Mouse (Mus musculus): ENCODE results near the gene Eif4g3. TPM values are rescaled to one million over a fixed set of nuclear protein-coding genes. Genes with fewer than 3 reads are reported as not detected.

Eif4g3 gene
- polyA plus RNA-seq, 1 experiment from 2014 or later, result 25.1 TPM

GRCm38 (mm10) chr4:137993291-137993758 is 503 bp downstream of the Eif4g3 start:
- peak; percentile 97 for ATAC-seq
- Histone ChIP-seq H3K4me2 (replicated peaks) (peak overlapping the region; percentile 76), H3K27ac (peak overlapping the region; percentile 87), H3K36me3 (peaks cover 5% of the 10 kb centered on the region), H3K4me1 (replicated peaks) (peaks cover 23% of the 10 kb centered on the region), H3K9ac (peak overlapping the region; percentile 95), H3K4me3 (replicated peaks) (peak overlapping the region; percentile 93), H3K9me3 (no peaks in the 10 kb centered on the region), H3K27me3 (replicated peaks) (peaks cover 3% of the 10 kb centered on the region; the same call in 1 of the 2 replicates)
- WGBS, result under 1% methylated on average over 55 of the region's 59 CpGs

DNA sequence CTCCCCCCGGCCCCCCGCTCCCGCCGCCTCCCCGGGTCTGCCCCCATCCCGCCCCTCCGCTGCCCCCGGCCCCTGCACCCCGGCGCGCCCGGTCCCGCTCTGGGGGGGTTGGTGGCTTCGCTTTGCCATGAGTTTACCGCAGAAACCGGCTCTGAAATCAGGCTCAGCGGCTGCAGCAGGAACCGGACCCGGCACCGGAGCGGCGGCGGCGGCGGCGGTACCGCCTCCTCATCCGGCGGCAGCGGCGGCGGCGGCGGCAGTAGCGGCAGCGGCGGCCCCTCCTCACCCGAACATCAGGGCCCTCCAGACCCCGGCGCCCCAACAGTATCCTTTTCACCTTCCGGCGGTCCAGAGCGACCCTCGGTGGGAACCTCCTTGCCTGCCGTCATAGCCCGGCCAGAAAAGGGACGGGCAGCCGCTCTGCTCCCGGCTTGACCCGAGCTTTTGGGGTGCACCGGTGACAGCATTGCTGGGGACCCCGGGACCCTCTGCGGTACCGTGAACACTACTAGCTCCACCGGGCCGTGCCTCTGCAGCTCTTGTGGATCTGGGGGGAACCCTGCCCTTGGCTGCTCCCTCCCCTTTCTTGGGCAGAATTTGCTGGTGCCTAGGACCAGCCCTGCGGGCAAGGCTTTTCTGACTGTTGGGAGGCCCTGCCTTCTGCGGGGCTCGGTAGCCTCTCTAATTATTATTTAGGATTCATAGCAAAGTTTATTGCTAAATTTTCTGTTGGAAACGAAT is 1.2 kb downstream of the Eif4g3 start:
- peak overlapping the region; percentile 95 for H3K9ac ChIP-seq
- under 1% methylated on average over 49 of the region's 60 CpGs for WGBS
- no peaks in the 10 kb centered on the region for H3K9me3 ChIP-seq
- peak overlapping the region; percentile 93 for H3K4me3 ChIP-seq (replicated peaks)
- peaks cover 3% of the 10 kb centered on the region; the same call in 1 of the 2 replicates for H3K27me3 ChIP-seq (replicated peaks)
- H3K4me2 ChIP-seq (replicated peaks), result peak overlapping the region; percentile 76
- peak; percentile 43 for ATAC-seq
- H3K27ac ChIP-seq, result peak overlapping the region; percentile 87
- peaks cover 23% of the 10 kb centered on the region for H3K4me1 ChIP-seq (replicated peaks)
- H3K36me3 ChIP-seq, result peaks cover 12% of the 10 kb centered on the region

DNA sequence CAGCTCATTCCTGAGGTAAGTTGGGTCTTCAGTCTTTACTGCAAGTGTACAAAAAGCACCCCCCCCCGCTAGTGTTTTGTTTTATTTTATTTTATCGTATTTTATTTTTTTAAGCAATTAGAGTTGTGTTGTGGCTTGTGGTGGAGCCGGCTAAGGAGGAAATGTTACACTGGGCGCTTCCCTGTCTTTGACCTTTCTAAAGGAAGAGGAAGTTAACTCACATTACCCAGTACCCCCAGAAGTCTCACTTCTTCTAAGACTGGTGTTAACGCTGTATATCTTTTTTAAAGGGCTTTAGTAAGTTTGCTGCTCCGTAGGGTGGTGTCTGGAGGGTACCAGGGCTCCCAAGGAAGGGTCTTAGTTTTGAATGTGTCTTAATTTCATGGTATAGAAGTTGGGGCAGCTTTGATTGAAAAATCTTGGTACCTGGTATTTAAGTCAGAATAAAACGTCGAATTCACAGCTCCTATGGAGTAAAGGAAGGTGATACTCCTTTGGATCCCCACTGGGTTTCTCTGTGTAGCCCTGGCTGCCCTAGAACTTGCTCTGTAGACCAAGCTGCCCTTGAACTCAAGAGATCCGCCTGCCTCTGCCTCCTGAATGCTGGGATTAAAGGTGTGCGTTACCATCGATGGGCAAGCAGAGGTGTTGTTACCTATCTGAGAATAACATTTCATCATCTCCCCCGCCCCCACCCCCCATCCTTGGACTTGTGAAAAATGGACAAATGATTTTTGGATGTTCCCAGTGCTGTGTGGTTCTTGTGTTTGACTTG is 1.9 kb downstream of the Eif4g3 start:
- peaks cover 3% of the 10 kb centered on the region; the same call in 1 of the 2 replicates for H3K27me3 ChIP-seq (replicated peaks)
- peaks cover 23% of the 10 kb centered on the region for H3K4me1 ChIP-seq (replicated peaks)
- no peaks in the 10 kb centered on the region for H3K9me3 ChIP-seq
- peaks cover 18% of the 10 kb centered on the region for H3K36me3 ChIP-seq
- peak overlapping the region; percentile 95 for H3K9ac ChIP-seq
- 41% methylated on average over 12 of the region's 12 CpGs for WGBS
- H3K27ac ChIP-seq, result peak overlapping the region; percentile 87
- peak overlapping the region; percentile 93 for H3K4me3 ChIP-seq (replicated peaks)
- peak overlapping the region; percentile 76 for H3K4me2 ChIP-seq (replicated peaks)
- ATAC-seq, result no peak

- H3K4me1 ChIP-seq (replicated peaks), result peaks cover 26% of the 10 kb centered on the region
- peak overlapping the region; percentile 93; the same call in 1 of the 2 replicates for H3K4me3 ChIP-seq (replicated peaks)
- H3K9me3 ChIP-seq, result no peaks in the 10 kb centered on the region
- 0 out of 2 replicates have a peak overlapping the region, but pooled peaks have one; percentile 95 for H3K9ac ChIP-seq
- H3K27ac ChIP-seq, result no peak overlapping the region
- peaks cover 3% of the 10 kb centered on the region; the same call in 1 of the 2 replicates for H3K27me3 ChIP-seq (replicated peaks)
- peak overlapping the region; percentile 76 for H3K4me2 ChIP-seq (replicated peaks)
- no peak for ATAC-seq
- WGBS, result 73% methylated on average over 12 of the region's 12 CpGs
- peaks cover 18% of the 10 kb centered on the region for H3K36me3 ChIP-seq
Measured at GRCm38 (mm10) chr4:137995399-137995798, 2.6 kb downstream of the Eif4g3 start.

GRCm38 (mm10) chr4:137998232-137998631 is 5.4 kb downstream of the Eif4g3 start:
- Histone ChIP-seq H3K4me1 (replicated peaks) (peaks cover 25% of the 10 kb centered on the region), H3K9me3 (no peaks in the 10 kb centered on the region), H3K4me2 (replicated peaks) (no peak overlapping the region), H3K9ac (no peak overlapping the region), H3K36me3 (peaks cover 18% of the 10 kb centered on the region), H3K4me3 (replicated peaks) (no peak overlapping the region), H3K27ac (no peak overlapping the region), H3K27me3 (replicated peaks) (no peaks in the 10 kb centered on the region)
- WGBS, result 72% methylated on average over 4 of the region's 4 CpGs
- no peak for ATAC-seq

DNA sequence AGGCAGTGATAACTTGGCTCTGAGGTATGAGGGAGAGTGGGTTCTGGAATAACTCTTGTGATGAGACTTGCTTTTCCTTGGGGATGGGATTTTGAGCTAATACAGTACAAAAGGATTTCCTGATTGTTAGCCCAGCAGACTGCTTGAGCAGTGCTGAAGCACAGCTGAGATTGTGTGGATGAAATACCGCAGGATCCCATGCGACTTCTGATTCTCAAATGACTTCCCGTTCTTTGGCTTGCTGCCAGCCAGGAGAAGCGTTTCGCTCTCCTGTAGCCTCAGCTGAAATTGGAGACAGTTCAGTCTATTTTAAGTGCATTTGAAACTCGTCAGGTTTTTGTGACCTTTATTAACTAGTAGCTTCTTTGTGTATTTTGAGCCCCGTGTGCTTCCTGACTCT is 7.9 kb downstream of the Eif4g3 start:
- Histone ChIP-seq H3K9ac (no peak overlapping the region), H3K27ac (0 out of 2 replicates have a peak overlapping the region, but pooled peaks have one; percentile 34), H3K9me3 (no peaks in the 10 kb centered on the region), H3K4me1 (replicated peaks) (peaks cover 18% of the 10 kb centered on the region), H3K36me3 (peaks cover 22% of the 10 kb centered on the region), H3K4me2 (replicated peaks) (no peak overlapping the region), H3K4me3 (replicated peaks) (no peak overlapping the region), H3K27me3 (replicated peaks) (no peaks in the 10 kb centered on the region)
- 18% methylated on average over 7 of the region's 7 CpGs for WGBS
- no peak for ATAC-seq

GRCm38 (mm10) chr4:138003909-138004610 is 11.2 kb downstream of the Eif4g3 start:
- Histone ChIP-seq H3K9ac (no peak overlapping the region), H3K27ac (no peak overlapping the region), H3K36me3 (peaks cover 13% of the 10 kb centered on the region), H3K27me3 (replicated peaks) (no peaks in the 10 kb centered on the region), H3K4me1 (replicated peaks) (peaks cover 10% of the 10 kb centered on the region), H3K9me3 (no peaks in the 10 kb centered on the region), H3K4me3 (replicated peaks) (no peak overlapping the region), H3K4me2 (replicated peaks) (no peak overlapping the region)
- ATAC-seq, result no peak
- WGBS, result 74% methylated on average over 11 of the region's 11 CpGs

DNA sequence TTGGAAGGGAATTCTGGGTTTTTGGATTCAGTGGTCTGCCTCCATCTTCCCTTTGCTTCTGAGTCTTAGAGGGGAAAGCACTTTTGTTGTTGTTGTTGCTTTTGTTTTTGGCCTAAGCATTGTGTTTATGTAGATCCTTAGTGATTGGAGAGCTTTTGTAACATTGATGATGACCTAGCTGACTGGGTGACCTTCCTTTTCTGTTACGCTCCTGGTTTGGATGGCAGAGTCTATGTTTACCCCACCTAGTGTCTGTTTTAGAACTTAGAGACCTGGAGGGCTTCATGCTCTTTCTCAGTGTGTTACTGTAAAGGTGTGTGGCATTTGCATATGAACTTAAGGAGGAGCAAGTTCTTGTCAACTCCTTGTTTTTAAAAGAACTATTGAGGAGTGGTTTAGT is 13.0 kb downstream of the Eif4g3 start:
- Histone ChIP-seq H3K36me3 (peaks cover 8% of the 10 kb centered on the region; the same call in 1 of the 2 replicates), H3K27me3 (replicated peaks) (no peaks in the 10 kb centered on the region), H3K4me1 (replicated peaks) (peaks cover 3% of the 10 kb centered on the region; the same call in 1 of the 2 replicates), H3K9ac (no peak overlapping the region), H3K27ac (no peak overlapping the region), H3K4me2 (replicated peaks) (no peak overlapping the region), H3K4me3 (replicated peaks) (no peak overlapping the region), H3K9me3 (no peaks in the 10 kb centered on the region)
- 88% methylated on average over 1 of the region's 1 CpGs for WGBS
- ATAC-seq, result no peak

DNA sequence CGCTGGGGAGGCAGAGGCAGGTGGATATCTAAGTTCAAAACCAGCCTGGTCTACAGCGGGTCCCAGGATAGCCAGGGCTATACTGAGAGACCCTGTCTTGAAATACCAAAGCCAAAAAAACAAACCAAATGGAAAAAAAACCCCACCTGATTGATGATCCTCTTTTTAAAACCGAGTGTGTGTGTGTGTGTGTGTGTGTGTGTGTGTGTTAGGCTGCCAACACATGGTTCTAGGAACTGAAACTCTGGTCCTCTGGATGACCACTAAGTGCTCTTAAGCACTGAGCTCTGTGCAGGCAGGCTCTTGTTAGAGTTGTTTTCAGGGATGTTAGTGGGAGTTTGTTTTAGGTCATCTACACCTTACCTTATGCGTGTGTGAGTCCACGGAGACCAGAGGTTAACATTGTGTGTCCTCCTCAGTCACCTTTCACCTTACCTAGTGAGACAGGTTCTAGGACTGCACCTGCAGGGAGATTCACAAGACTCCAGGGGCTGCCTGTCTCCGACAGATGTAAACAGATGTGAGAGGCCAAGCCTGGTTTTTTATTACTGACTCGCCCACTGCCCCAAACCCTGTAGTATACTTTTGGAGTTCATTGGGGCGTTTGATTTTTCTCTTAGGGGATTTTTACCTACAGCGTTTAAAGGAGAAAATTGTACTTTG is 14.3 kb downstream of the Eif4g3 start:
- H3K36me3 ChIP-seq, result peaks cover 8% of the 10 kb centered on the region; the same call in 1 of the 2 replicates
- 66% methylated on average over 9 of the region's 9 CpGs for WGBS

DNA sequence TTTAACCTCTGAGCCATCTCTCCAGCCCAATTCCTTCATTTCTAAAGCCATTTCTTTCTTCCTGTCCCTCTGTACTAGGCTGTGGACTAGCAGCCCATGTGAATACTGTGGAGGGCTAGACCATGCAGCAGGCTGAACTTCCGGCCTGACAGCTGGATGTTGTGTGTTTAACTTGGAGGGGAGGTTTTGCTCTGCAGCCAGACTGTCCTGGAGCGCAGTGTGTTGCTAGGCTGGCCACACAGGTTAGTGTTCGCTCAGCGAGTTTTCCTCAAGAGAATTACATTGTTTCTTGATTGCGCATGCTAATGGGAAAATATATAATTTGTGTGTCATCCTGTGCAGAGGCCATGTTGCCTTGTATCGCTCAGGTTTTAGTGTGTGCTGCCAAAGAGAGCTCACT is 15.8 kb downstream of the Eif4g3 start:
- Histone ChIP-seq H3K9ac (no peak overlapping the region), H3K36me3 (peaks cover 10% of the 10 kb centered on the region; the same call in 1 of the 2 replicates), H3K9me3 (no peaks in the 10 kb centered on the region), H3K4me2 (replicated peaks) (no peak overlapping the region), H3K27me3 (replicated peaks) (no peaks in the 10 kb centered on the region), H3K4me3 (replicated peaks) (no peak overlapping the region), H3K4me1 (replicated peaks) (peaks cover 3% of the 10 kb centered on the region; the same call in 1 of the 2 replicates), H3K27ac (no peak overlapping the region)
- ATAC-seq, result no peak
- 86% methylated on average over 6 of the region's 6 CpGs for WGBS

More for the DNA sequence above, 14.3 kb downstream of the Eif4g3 start:
- Histone ChIP-seq H3K9me3 (no peaks in the 10 kb centered on the region), H3K4me1 (replicated peaks) (peaks cover 3% of the 10 kb centered on the region; the same call in 1 of the 2 replicates), H3K27ac (no peak overlapping the region), H3K4me2 (replicated peaks) (no peak overlapping the region), H3K27me3 (replicated peaks) (no peaks in the 10 kb centered on the region), H3K9ac (no peak overlapping the region), H3K4me3 (replicated peaks) (no peak overlapping the region)
- no peak for ATAC-seq

- H3K9me3 ChIP-seq, result no peaks in the 10 kb centered on the region
- H3K4me1 ChIP-seq (replicated peaks), result no peaks in the 10 kb centered on the region
- H3K36me3 ChIP-seq, result peaks cover 14% of the 10 kb centered on the region
- no peaks in the 10 kb centered on the region for H3K27me3 ChIP-seq (replicated peaks)
- no peak overlapping the region for H3K27ac ChIP-seq
- ATAC-seq, result no peak
- H3K4me2 ChIP-seq (replicated peaks), result no peak overlapping the region
- WGBS, result 94% methylated on average over 4 of the region's 4 CpGs
- no peak overlapping the region for H3K9ac ChIP-seq
- H3K4me3 ChIP-seq (replicated peaks), result no peak overlapping the region
Measured at GRCm38 (mm10) chr4:138009786-138010502, 17.1 kb downstream of the Eif4g3 start.
